Mouse (Mus musculus): ENCODE data around the gene Ift81.

The Ift81 gene

GRCm38 (mm10) chr5:122512011-122512410 is 102.3 kb downstream of the Ift81 start:
- no peak for DNase-seq

- DNase-seq: no peak
Measured at GRCm38 (mm10) chr5:122511405-122511804, 102.9 kb downstream of the Ift81 start.

GRCm38 (mm10) chr5:122510651-122511157 is 103.6 kb downstream of the Ift81 start:
- DNase-seq: no peak

GRCm38 (mm10) chr5:122509608-122510007 is 104.7 kb downstream of the Ift81 start:
- DNase-seq: no peak

GRCm38 (mm10) chr5:122508861-122509306 is 105.4 kb downstream of the Ift81 start:
- no peak for DNase-seq

- no peak for DNase-seq
Measured at GRCm38 (mm10) chr5:122507396-122507795, 106.9 kb downstream of the Ift81 start.

- DNase-seq: no peak
Measured at GRCm38 (mm10) chr5:122506462-122506861, 107.9 kb downstream of the Ift81 start.

- DNase-seq: no peak
Measured at GRCm38 (mm10) chr5:122505554-122505953, 108.8 kb downstream of the Ift81 start.

- DNase-seq: no peak
Measured at GRCm38 (mm10) chr5:122503760-122504119, 110.6 kb downstream of the Ift81 start.

GRCm38 (mm10) chr5:122503015-122503759 is 111.1 kb downstream of the Ift81 start:
- no peak for DNase-seq

GRCm38 (mm10) chr5:122502077-122502941 is 112.0 kb downstream of the Ift81 start, which contains the start of gene Atp2a2:
Atp2a2 (minus strand) TSS chr5:122502225.
- DNase-seq: peak; percentile 94

GRCm38 (mm10) chr5:122501101-122502076 is 112.9 kb downstream of the Ift81 start:
- DNase-seq: peak; percentile 62

- DNase-seq: no peak
Measured at GRCm38 (mm10) chr5:122500563-122500962, 113.8 kb downstream of the Ift81 start.
